Mouse (Mus musculus) bone marrow, adult 2 months (tissue): ENCODE measurements at regions not wholly inside any gene's neighbourhood (a gene's known extent, or its start where the extent isn't known, plus 50 kb on each side); places are given as distances from the start of the nearest gene placed in this dataset.
A peak's percentile ranks its signal among the peaks of the same experiment; 100 is the strongest.

Source experiments
- H3K27ac ChIP-seq: fragments of 200-500 bp; 2 replicates; pipeline ENCODE4 v1.5.1; 2012; ENCODE audit warnings: low read depth, mild to moderate bottlenecking, control low read depth, inconsistent platforms, low read length; ENCODE audit not compliant: control insufficient read depth, poor library complexity, insufficient read depth
- H3K4me1 ChIP-seq: fragments of 200-500 bp; 2 replicates; pipeline ENCODE4 v1.6.1; 2011; ENCODE audit warnings: low read length; ENCODE audit not compliant: control insufficient read depth, insufficient read depth
- H3K4me3 ChIP-seq: fragments of 200-500 bp; replicated peaks from 2 replicates; pipeline ENCODE3; 2011; ENCODE audit warnings: mild to moderate bottlenecking, low read depth, low read length, control low read depth; ENCODE audit not compliant: control insufficient read depth
- CTCF ChIP-seq: fragments of 200-500 bp; IDR thresholded peaks from 2 replicates; pipeline ENCODE4 v1.5.1; 2011; ENCODE audit warnings: low read length, control low read depth; ENCODE audit not compliant: control insufficient read depth, insufficient read depth
- POLR2A ChIP-seq: fragments of 200-500 bp; IDR thresholded peaks from 2 replicates; pipeline ENCODE4 v1.6.1; 2011; ENCODE audit warnings: low read depth, mild to moderate bottlenecking, control low read depth, low read length, borderline replicate concordance; ENCODE audit not compliant: control insufficient read depth
- WGBS: fragments of 180-500 bp; shearing (Covaris S2); methylation state at CpG from one replicate; pipeline ENCODE4 v1.1.7; 2018; 5-methylcytosine and 5-hydroxymethylcytosine counted together

DNA sequence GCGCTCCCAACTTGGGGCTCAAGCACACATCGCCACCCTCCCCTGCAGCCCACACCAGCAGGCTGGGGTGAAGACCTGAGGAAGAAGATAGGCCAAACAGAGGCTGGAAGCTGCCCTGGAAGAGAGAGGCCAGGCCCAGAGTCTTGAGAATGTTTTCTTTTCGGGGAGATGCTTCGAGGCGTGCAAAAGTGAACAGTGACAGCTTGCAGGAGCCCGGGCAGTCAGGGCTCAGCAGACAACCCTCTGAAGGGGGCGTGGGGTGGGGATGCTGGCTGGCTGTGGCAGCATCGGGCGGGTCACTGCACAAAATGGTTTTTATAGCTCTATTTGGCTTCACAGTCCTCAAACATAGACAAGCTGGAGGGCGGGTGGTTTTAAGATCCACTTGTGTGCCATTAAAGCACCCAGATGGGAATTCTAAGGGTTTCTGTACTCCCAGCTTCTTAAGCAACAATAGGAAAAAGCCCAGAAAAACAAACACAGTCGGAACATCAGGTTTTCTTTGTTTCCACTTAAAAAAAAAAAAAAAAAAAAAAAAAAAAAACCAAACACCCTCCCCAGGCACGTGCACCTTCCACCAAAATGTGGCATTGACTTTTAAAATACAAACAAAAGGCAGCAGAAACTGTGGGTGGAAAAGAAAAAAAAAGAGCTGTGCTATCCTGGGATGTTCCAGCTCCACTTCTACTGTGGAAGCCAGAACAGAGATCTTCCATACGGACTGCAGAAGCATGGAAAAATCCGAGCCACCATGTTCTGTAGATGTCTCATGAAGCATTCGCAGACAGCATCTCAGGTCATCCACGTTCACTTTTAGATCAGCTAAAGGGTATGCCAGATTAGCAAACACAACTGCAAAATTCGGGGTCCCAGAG lies 123.5 kb downstream of the Ly86 start:
- Histone ChIP-seq H3K4me3 (no peak overlapping the region), H3K27ac (no peak overlapping the region), H3K4me1 (no peaks in the 10 kb centered on the region; the same call in 1 of the 2 replicates)
- TF ChIP-seq POLR2A = no peak
- TF ChIP-seq CTCF = no peak
- WGBS = 76% methylated on average over 17 of the region's 17 CpGs

GRCm38 (mm10) chr13:37470230-37470907 lies 125.4 kb downstream of the Ly86 start:
- H3K27ac ChIP-seq = no peak overlapping the region
- no peak for TF ChIP-seq CTCF
- TF ChIP-seq POLR2A = no peak
- 58% methylated on average over 11 of the region's 11 CpGs for WGBS

GRCm38 (mm10) chr13:37473359-37473758 lies 128.4 kb downstream of the Ly86 start:
- H3K4me1 ChIP-seq = peaks cover 2% of the 10 kb centered on the region
- H3K4me3 ChIP-seq = no peak overlapping the region
- H3K27ac ChIP-seq = no peak overlapping the region
- TF ChIP-seq POLR2A (no peak), CTCF (no peak)
- 78% methylated on average over 1 of the region's 1 CpGs for WGBS

More at GRCm38 (mm10) chr13:37470230-37470907, 125.4 kb downstream of the Ly86 start:
- H3K4me1 ChIP-seq = no peaks in the 10 kb centered on the region; the same call in 1 of the 2 replicates
- H3K4me3 ChIP-seq = no peak overlapping the region

DNA sequence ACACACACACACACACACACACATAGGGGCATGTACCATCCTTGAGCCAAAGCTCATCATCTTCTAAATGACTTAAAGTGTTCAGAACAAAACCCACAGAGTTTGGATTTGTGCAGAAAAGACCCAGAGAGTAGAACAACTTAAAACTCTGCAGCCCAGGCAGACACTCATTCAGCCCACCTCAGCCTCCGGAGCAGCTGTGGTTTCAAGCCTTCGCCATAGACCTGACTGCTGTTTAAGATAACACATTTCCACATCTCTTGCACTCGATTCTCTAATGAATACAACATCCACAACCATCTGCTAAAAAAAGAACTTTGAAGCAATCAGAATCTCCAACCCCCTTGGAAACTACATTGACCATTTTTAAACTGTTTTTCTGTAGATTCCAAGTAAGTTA lies 130.8 kb downstream of the Ly86 start:
- Histone ChIP-seq H3K4me3 (no peak overlapping the region), H3K27ac (peak overlapping the region; percentile 24; the same call in 1 of the 2 replicates), H3K4me1 (peaks cover 2% of the 10 kb centered on the region)
- no peak for TF ChIP-seq POLR2A
- no peak for TF ChIP-seq CTCF
- WGBS = 6% methylated on average over 3 of the region's 3 CpGs

GRCm38 (mm10) chr13:37476256-37477053 lies 131.4 kb downstream of the Ly86 start:
- 2% methylated on average over 13 of the region's 13 CpGs for WGBS
- TF ChIP-seq CTCF (no peak), POLR2A (no peak)

GRCm38 (mm10) chr13:37477342-37477741 lies 132.3 kb downstream of the Ly86 start:
- no peak overlapping the region for H3K27ac ChIP-seq
- WGBS = 34% methylated on average over 6 of the region's 6 CpGs

More at GRCm38 (mm10) chr13:37476256-37477053, 131.4 kb downstream of the Ly86 start:
- H3K4me3 ChIP-seq = no peak overlapping the region
- peak overlapping the region; percentile 54; the same call in 1 of the 2 replicates for H3K27ac ChIP-seq
- peaks cover 2% of the 10 kb centered on the region for H3K4me1 ChIP-seq

DNA sequence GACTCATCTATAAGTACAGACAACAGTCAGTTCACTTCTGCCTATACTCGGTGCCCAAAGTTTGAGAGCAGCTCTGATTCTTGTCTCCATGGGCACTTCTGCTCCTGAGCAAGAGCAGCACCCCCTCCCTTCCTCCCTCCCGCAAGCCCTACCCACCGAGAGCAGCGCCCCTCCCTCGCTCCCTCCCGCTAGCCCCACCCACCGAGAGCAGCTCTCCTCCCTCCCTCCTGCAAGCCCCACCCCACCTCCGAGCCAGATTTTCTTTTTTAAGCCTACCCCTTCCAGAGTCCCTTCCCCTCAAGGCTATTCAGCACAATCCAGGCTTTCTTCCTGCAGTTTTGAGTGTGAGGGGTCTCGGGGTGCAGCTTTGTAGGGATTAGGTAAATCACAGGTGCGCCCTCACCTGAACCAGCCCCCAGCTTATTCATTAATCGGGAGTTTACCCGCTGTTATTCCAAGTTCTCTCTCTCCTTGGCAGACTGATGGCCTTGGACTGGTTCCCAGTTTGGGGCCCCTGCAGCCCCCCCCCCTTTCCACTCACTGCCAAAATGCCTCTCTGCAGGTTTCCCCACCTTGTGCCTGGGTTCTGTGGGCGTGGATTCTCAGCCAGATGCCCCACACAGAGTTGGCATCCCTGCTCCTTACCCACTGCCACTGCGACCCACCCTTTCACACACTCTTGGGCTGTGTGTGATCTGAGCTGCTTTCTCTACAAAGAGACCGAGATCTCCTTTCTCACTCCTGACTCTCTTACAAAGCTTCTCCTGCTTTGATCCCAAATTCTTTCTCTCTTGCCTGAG lies 132.9 kb downstream of the Ly86 start:
- WGBS = 13% methylated on average over 15 of the region's 15 CpGs
- no peak for TF ChIP-seq CTCF
- TF ChIP-seq POLR2A = no peak; the same call in 1 of the 2 replicates
- Histone ChIP-seq H3K27ac (no peak overlapping the region; the same call in 1 of the 2 replicates), H3K4me1 (peaks cover 2% of the 10 kb centered on the region), H3K4me3 (no peak overlapping the region)

More at GRCm38 (mm10) chr13:37477342-37477741, 132.3 kb downstream of the Ly86 start:
- H3K4me1 ChIP-seq = peaks cover 2% of the 10 kb centered on the region
- no peak overlapping the region for H3K4me3 ChIP-seq
- TF ChIP-seq POLR2A (no peak), CTCF (no peak)
